Mouse (Mus musculus) layer of hippocampus, postnatal 10 days (tissue): Measurements from ENCODE around the gene Adora3. TPM values are rescaled to one million over a fixed set of nuclear protein-coding genes. Genes with fewer than 3 reads are reported as not detected.
"Not testable (repeated sequence)": the region's sequence is repeated elsewhere in the genome, so short reads cannot be mapped to it uniquely, and the experiment has no call there.

Source experiments
- DNase-seq, 2 experiments: peaks; one replicate each; pipeline ENCODE4 v3.0.0; 2021; ENCODE audit warnings: low spot score in 2 of 2
- total RNA-seq, 2 experiments: library from RNA; stranded (reverse); gene quantifications; 2 replicates each; pipeline ENCODE4 v1.2.3; 2021

Adora3 gene
- total RNA-seq, 2 experiments from 2014 or later, result 0.34 to 1.1 TPM

DNA sequence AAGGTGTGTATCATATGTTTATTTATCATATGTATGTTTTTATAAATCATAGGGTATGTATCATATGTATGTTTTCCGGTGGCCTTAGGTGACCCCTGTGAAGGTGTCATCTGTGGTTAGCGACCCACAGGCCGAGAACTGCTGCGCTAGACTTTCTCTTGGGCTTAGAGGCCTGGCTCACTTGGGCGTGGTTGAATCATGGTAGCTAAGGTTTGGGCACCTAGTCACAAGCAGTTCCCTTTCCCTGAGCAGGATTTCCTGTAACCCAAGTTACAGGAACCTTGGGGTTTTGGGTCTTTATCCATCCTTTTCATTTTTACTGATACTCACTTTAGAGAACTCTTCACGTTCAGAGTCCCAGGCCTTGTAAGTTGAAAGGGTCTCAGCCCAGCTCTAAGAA, 29.6 kb downstream of the Adora3 start:
- no peak for DNase-seq

DNA sequence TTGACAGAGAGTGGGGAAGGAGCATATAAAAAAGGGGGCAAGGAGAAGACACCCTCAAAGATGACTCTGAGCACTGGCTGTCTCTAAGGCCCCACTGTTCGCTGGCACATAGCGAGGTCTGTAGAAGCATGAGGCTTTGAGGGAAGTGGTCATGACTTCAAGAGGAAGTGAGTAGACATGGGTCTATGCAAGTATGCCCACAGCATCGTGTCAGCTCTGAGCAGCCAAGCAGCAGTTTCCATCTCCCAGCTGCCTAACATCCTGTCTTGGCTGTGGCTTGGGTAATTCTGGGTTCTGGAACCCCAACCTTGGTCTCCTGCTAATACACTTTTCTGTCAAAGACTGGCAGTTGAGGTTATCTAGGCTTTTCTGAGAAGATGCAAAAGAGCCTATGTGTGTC, 30.1 kb downstream of the Adora3 start:
- no peak for DNase-seq

DNA sequence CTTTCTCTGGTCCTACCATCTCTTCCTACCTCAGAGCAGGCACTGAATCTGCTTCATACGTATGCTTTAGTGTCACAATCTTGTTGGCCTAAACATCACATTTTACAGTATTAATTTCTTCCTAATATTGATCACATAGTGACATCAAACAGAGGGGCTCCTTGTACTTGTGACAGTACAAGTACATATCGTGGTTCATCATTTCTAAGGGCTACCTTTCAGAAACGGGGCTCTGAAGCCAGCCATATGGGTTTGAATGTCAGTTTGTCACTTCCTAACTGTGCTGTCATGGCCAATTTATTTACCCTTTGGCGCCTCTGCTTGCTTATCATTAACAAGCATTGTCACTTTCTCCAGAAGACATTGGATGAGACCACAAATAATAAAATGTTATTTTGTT, 30.8 kb downstream of the Adora3 start:
- no peak for DNase-seq

DNA sequence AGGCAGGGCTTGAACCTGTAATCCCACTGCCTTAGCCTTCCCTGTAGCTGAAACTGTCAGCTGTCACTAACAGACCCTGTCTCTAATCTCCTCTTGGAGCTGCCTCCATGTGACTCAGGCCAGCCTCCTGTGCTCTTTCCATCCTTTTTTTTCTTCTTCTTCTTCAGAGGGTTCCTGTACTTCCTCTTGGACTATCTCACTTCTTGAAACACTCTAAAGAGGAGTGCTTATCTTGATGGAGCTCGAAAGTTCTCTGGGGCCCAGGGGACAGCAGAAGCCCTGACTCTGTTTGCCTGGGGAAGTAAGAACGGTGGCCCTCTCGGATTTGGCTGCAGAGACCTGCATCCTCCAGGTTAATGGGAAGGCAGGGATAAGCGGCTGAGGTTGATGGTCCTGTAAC, 33.6 kb downstream of the Adora3 start:
- DNase-seq, result no peak

DNA sequence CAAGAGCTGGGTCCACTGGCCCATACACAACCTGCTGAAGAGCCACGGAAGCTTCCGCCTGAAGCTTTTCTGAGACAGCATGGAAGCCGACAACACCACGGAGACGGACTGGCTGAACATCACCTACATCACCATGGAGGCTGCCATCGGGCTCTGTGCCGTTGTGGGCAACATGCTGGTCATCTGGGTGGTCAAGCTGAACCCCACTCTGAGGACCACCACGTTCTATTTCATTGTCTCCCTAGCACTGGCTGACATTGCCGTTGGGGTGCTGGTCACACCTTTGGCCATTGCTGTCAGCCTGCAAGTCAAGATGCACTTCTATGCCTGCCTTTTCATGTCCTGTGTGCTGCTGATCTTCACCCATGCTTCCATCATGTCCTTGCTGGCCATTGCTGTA, 34.1 kb downstream of the Adora3 start:
- no peak for DNase-seq

DNA sequence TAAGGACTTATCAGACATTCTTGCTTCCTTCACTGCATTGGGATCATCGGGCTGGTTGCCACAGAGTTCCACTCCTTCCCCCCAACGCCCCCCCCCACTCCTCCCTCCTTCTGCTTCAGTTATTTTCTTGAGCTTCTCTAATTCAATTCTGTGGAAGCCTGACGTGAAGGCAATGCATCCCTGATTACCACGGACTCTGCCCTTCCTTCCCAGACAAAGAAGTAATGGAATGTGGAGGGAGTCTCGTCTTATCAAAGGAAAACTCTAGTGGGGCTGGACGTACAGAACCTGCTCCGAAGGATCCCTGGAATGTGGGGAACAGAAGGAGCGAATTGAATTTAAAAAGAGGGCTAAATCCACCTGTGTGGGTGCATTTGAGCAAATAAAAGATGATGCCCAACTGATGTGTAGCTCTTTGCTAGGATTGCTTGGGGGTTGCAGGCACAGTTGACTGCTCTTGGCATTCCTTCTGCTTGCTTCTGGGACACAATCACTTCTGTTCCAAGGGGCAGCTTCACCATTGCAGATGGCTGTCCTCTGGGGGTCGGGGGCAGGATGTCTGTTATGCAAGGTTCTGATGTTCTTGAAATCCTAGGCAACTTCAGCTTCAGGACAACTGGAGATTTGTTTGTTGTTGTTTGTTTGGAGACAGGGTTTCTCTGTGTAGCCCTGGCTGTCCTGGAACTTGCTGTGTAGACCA, 37.4 kb downstream of the Adora3 start:
- no peak for DNase-seq

DNA sequence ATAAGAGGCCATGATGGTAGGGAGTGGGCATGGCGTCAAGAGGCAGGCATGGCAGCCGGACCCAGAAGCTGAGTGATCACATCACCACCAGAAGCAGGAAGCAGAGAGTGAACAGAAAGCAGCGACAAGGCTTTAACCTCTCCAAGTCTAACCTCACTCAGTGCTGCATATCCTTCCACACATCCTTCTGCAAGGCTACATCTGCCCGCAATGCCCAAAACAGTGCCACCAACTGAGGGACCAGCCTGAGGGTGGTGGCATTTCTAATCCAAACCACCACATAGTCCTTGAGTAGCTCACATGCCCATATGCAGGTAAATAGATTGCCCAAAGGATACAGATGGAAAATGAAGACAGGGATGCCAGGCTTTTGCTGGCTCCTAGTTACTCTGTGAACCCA, 38.3 kb downstream of the Adora3 start:
- no peak for DNase-seq

DNA sequence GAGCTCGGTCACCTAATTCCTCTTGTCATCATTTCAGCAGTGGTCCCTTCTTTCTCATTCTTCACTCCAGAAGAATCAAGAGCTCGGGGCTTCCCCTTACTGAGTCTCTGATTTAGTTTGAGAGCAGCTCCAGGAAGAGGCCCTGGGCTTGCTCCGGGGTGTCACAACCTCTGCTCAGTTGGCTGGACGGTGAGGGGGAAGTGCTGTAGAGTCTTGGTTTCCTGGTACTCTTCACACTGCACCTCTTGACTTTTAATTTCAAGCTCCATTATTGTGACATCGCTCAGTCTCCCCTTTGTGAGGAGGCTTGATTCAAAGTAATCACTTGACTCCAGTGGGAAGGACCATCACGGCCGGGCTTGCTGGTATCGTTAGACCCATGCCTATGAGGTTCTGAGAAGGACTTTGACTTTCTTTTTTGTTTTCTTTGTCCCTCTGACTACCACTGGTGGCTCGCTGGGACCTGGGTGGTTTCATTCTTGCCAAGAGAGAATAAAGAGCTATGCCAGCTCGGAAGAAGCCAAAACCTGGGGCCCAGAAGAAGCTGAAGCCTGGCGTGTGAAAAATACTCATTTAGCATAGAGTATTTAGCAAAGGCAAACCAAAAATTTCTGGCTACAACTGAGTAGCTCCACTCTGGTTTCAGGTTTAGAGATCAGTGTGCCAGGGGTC, 40.0 kb downstream of the Adora3 start:
- DNase-seq, result no peak

DNA sequence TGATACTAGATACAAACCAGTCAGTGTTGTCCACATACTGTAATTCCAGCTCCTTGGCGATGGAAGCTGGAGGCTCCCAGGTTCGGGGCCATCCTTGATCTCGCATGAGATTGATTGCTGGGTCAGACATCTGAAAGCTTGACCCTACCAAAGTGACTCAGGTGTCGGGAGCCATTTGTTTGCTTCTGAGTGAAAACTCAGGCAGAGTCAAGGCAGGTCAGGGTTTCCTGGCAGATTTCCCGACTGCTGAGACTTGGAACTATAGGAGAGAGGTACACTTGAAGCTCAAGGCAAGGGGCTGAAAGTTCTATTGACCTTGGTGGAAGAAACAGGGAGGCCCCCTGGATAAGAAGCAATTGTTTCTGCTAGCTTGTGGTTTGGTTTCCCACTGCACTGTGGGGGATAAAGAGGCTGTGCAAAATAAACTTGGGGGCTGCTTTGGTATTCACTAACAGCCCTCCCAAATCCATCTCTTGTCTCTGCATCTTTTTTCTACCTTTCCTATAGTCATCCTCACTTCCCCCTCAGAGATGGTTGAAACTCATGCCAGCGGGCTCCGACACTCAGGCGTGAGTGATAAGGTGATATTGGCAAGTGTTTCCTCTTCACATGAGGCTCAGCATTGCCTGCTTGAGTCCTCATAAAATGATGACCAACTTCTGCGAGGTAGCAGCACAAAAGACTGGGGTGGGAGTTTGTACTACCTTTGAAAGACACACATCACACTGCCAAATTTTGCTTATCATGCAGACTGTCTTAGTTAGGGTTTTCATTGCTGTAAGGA, 41.6 kb downstream of the Adora3 start:
- no peak for DNase-seq

DNA sequence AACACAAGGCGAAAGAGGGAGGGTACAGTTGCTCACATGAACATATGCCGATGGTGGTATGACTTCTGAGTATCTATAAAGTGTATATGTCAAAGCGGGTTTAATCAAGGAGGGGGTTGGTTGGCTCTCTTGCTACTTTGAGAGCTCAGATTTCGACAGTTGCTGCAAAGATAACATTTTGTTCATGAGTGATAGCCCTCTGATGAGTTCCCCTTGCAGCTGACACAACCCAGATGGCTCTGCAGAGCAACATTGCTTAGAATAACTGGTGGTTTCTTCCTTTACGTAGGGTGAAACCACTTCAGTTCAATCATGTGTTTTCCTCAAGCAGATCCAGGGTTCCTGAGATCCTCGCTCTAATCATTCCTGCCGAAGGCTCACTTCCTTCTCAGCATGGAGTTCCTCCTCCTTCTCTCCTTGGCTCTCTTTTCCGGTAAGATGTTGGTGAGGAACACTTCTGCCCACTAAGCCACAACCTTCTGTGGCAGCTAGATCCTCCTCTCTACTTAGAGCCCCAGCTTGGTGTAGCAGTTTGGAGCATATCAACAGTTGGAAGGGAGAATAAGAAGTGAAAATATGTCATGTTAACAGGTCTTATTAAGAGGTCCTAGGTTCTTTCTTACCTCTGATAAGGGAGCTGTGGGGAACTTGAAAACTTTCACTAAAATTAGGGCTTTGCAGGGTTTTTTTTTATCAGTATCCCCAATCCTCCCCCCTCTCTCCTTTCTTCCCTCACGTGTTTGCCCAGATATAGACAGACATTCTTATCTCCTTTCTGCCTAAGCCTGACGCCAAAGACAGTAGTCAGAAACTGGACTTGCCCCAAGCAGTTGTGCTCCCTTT, 43.4 kb downstream of the Adora3 start:
- no peak for DNase-seq

DNA sequence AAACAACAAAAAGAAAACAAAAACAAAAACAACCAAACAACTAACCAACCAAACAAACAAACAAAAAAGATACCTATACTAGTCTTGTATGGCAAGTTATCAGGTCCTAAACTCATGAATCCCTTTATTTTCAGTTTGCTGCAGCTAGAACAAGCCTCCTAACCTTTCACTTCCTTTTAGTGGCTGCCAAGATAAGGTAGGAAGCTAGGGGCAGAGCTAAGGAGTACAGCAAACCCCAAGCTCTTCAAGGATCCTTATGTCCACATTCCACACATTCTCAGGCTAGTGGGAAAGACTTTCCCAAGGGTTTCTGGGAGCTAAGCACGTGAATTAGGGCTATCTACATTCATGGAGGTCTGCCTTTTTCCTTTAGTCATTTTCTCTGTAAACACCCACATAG, 44.6 kb downstream of the Adora3 start:
- no peak for DNase-seq

DNA sequence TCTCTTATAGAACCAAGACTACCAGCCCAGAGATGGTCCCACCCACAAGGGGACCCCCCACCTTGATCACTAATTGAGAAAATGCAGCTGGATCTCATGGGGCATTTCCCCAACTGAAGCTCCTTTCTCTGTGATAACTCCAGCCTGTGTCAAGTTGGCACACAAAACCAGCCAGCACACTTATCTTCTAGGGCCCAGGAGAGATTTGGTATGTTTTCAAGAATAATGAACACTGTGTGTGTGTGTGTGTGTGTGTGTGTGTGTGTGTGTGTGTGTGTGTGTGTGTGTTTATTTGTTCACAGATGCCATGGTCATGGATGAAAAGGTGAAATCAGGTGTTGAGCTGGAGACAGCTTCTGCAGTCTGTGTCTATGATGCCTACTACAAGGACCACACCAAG, 45.8 kb downstream of the Adora3 start:
- not testable (repeated sequence) for DNase-seq

DNA sequence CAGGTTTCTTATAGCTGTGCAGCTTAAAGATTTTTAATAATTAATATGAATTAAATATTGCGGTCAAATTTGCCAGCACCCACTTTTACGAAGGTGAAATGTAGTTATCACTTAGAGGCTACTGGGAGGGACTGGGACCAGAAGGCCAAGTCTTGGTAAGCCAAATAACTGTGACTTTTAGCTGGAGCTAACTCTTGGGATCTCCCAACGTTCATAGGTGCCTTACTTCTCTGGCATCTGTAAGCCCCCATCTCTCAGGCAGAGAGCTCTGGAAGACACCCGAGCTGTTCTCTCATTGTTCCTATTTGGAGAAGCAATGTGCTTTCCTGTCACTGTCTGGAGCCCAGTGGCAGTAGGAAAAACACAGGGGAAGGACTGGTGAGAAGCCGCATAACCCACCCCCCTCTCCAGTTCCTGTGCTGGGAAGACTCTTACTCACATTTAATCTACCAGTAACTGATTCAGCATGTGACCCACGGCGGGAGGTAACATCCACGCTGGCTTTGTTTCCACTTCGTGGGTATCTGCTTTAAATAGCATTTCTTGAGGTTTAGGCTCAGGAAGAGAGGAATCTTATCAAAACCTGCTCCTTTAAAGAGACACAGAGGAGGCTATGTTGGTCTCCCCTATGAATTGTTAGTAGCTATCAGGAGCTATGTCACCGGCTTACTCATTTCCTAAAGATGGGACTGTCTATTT, 47.1 kb downstream of the Adora3 start:
- DNase-seq, result no peak

DNA sequence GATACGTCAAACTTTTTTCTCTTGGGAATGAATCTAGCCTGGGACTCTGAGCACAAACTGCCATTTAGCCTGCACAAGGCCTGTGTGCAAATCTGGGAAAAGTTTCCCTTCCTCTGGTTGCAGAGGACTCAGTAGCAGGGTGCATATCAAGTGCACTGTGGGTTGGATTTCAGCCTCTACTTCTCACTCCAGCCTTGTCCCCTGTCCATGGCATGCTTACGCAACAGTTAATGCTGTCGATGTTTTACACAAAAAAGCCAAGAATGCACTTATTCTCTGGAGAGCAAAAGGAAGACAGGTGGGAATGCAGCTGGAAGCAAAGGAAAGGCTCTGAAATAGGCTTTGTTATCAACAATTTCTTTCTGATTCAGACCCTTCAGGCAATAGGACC, 47.7 kb downstream of the Adora3 start:
- DNase-seq, result no peak

DNA sequence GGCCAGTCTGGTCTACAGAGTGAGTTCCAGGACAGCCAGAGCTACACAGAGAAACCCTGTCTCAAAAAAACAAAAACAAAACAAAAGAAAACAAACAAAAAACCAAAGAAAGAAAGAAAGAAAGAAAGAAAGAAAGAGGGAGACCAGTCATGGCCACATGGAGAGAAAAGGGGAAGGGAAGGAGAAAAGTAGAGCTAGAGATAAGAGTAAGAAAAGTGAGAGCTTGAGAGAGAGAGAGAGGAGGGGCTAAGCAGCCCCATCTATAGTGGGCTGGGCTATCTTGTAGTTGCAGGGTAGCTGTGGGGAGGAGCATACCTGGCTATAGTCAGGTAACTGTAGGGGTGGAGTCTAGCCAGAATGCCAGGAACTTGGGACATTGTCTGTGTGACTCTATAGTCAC, 50.1 kb downstream of the Adora3 start:
- not testable (repeated sequence) for DNase-seq

DNA sequence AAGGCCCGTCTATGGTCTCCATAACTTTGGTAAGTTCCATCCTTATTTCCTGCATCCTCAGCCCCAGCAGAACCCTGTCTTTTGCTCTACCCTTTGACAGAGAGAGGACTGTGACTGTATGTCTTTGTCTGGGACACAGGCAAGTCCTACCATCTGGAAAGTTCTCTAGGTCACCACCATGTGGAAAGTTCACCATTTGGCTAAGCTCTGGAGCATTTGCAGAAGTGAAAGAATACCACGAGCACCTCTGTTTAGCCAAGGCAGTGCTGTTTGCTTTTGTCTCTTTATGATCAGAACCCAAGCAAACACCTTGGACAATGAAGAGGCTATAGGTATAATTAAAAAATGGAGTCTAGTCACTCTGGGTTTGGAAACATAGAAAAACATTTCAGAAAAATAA, 51.3 kb downstream of the Adora3 start:
- no peak for DNase-seq

DNA sequence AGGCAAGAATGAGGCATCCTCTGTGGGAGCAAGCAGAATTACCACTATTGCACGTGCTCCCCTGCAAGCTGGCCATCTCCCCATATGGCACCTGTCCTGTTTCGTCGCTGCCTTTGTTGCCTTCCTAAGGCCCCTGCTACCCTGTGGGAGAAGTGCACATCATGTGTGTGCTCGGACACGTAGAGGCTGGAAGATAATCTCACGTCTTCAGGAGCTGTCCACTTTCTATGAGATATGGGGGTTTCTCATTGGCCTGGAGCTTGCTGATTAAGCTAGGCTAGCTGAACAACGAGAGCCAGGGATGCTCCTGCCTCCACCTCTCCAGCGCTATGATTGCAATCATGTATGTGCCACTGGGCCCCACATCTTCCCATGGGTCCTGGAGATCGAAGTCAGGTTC, 54.0 kb downstream of the Adora3 start:
- no peak for DNase-seq

DNA sequence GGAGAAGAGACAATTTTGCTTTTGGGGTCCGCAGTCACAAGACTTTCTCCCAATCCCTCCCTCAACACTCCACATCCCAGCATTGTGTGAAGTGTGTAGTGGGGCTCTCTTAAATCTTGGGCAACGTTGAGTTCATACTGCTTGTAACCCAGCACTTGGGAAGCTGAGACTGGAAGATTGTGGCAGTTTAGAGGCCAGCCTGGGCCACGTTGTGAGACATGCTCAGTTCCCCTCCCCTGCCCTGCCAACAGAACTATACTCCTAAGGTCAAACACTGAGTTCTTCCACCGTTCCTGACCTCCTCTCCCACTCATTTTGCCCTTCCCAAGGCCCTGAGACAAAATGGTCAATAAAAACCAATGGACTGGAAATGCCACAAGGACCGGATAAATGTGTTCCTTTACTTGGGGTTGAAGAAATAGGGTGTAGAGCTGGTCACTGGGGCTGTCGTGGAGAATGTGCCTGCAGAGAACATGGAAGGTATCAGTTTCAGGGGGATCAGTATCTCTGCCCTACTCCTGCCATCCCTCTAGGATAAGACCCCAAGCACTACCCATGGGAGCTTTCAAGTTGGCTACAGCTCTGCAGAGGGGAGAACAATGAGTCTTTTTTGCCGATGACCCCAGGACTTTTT, 57.0 kb downstream of the Adora3 start:
- DNase-seq, result no peak

DNA sequence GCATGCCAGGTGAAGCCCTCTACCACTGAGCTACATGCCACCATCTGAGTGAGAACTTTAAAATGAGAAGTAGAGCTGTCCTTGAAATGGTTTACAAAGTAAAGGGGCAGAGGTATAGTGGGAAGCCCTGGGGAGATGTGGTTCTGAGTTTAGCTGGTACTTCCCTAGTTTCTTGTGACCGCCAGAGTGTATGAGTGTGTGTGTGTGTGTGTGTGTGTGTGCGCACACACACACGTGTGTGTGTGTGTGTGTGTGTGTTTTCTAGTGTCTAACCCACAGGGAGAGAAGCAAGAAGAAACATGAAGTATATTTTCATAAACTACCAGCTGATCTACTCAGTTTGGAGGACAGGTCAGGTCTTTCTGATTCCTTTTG, 57.5 kb downstream of the Adora3 start:
- no peak for DNase-seq

DNA sequence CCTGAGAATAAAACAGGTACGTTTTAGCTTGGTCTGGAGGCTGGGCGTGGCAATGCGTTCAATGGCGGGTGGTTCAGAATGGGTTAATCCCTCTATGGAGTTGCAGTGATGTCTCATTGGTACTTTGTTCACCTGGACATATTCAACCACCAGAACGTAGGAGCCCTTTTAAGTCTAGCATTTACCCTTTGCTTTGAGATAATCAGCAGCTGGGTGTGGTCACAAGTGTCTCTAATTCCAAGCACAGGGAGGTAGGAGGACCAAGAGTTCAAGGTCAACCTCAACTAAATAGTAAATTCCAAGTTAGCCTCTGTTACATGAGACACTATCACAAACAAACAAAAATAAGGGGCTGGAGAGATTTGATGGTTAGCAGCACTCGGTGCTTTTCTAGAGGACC, 58.1 kb downstream of the Adora3 start:
- DNase-seq, result no peak
